Mouse (Mus musculus) heart, adult 2 months (tissue): ENCODE measurements around the gene Vmn1r209.
"Not testable (repeated sequence)": the region's sequence is repeated elsewhere in the genome, so short reads cannot be mapped to it uniquely, and the experiment has no call there.

Experiments
- CTCF ChIP-seq: fragments of 200-600 bp; IDR thresholded peaks from 2 replicates; pipeline ENCODE4 v1.8.1; 2022; ENCODE audit warnings: antibody characterized with exemption, mild to moderate bottlenecking, moderate library complexity
- EP300 ChIP-seq: fragments of 200-500 bp; IDR thresholded peaks from 2 replicates; pipeline ENCODE4 v1.6.1; 2011; ENCODE audit warnings: low read depth, low read length, control low read depth; ENCODE audit not compliant: insufficient read depth
- POLR2A ChIP-seq: fragments of 200-500 bp; IDR thresholded peaks from 2 replicates; pipeline ENCODE4 v1.6.1; 2011; ENCODE audit warnings: mild to moderate bottlenecking, low read depth, low read length, control low read depth; ENCODE audit not compliant: insufficient read depth

DNA sequence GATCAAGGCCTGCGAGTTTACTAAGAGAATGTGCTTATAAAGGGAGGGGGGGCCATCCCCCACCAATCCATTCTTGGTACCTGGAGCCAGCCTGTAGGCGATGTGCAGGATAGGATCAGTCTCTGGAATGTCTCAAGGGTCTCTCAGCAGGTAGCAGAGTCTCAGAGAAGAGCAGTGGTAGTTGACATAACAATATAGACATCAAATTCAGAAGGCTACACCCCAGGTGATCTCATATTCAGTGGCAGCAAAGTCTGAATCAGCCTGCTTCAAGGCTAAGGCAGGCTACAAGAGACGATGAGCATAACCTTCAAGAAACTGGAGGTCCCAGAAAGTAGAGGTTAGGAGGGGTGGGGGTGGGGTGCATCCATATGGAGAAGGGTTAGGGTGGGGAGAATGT, 21.4 kb downstream of the Vmn1r209 start:
- TF ChIP-seq POLR2A, CTCF, EP300: not testable (repeated sequence)
